Mouse (Mus musculus): ENCODE results near the gene Tnfrsf4. TPM values are rescaled to one million over a fixed set of nuclear protein-coding genes. Genes with fewer than 3 reads are reported as not detected.
A peak's percentile ranks its signal among the peaks of the same experiment; 100 is the strongest.

Gene Tnfrsf4
- under 1 TPM; 0.29 to 0.66 TPM for total RNA-seq (2021)
- long read RNA-seq, experiment 1: 0 reads
- long read RNA-seq, experiment 2: 0 reads

- DNase-seq (ENCODE audit: low spot score in 2 of 2): no peak
Measured at GRCm38 (mm10) chr4:156013637-156014036, at the start of gene Tnfrsf4. Gene Tnfrsf4 (plus strand): TSS chr4:156013843.

GRCm38 (mm10) chr4:155964396-155964795 lies 49.2 kb upstream of the Tnfrsf4 start:
- no peak for DNase-seq (ENCODE audit: low spot score in 2 of 2)

- no peak for DNase-seq (ENCODE audit: low spot score in 2 of 2)
Measured at GRCm38 (mm10) chr4:155969043-155969653, 44.5 kb upstream of the Tnfrsf4 start.

- DNase-seq (ENCODE audit: low spot score in 2 of 2): no peak
Measured at GRCm38 (mm10) chr4:155970286-155970685, 43.4 kb upstream of the Tnfrsf4 start.

GRCm38 (mm10) chr4:155972651-155973050 lies 41.0 kb upstream of the Tnfrsf4 start:
- no peak for DNase-seq (ENCODE audit: low spot score in 2 of 2)

- DNase-seq (ENCODE audit: low spot score in 2 of 2): no peak
Measured at GRCm38 (mm10) chr4:155973239-155973638, 40.4 kb upstream of the Tnfrsf4 start.

- no peak for DNase-seq (ENCODE audit: low spot score in 2 of 2)
Measured at GRCm38 (mm10) chr4:155981436-155982082, 32.1 kb upstream of the Tnfrsf4 start.

GRCm38 (mm10) chr4:155983788-155984187 lies 29.9 kb upstream of the Tnfrsf4 start:
- no peak for DNase-seq (ENCODE audit: low spot score in 2 of 2)

- no peak for DNase-seq (ENCODE audit: low spot score in 2 of 2)
Measured at GRCm38 (mm10) chr4:155991211-155991907, 22.3 kb upstream of the Tnfrsf4 start.

GRCm38 (mm10) chr4:155991908-155992230 lies 21.8 kb upstream of the Tnfrsf4 start:
- peak in 1 of 2 experiments; percentile 51 for DNase-seq (ENCODE audit: low spot score in 2 of 2)

GRCm38 (mm10) chr4:155992241-155992905 lies 21.3 kb upstream of the Tnfrsf4 start, which contains the start of the genes B3galt6 and Sdf4:
Gene B3galt6 (minus strand): TSS chr4:155992649.
Gene Sdf4 (plus strand): TSS chr4:155992872.
- DNase-seq (ENCODE audit: low spot score in 2 of 2): peak; percentile 82 to 84

- peak; percentile 95 to 97 for DNase-seq (ENCODE audit: low spot score in 2 of 2)
Measured at GRCm38 (mm10) chr4:155992906-155993547, 20.6 kb upstream of the Tnfrsf4 start.

GRCm38 (mm10) chr4:155993606-155994005 lies 20.0 kb upstream of the Tnfrsf4 start:
- no peak for DNase-seq (ENCODE audit: low spot score in 2 of 2)

- DNase-seq (ENCODE audit: low spot score in 2 of 2): no peak
Measured at GRCm38 (mm10) chr4:156004109-156004508, 9.5 kb upstream of the Tnfrsf4 start.

- no peak for DNase-seq (ENCODE audit: low spot score in 2 of 2)
Measured at GRCm38 (mm10) chr4:156008369-156008768, 5.3 kb upstream of the Tnfrsf4 start.

- DNase-seq (ENCODE audit: low spot score in 2 of 2): no peak
Measured at GRCm38 (mm10) chr4:156014436-156014835, 793 bp downstream of the Tnfrsf4 start.

- no peak for DNase-seq (ENCODE audit: low spot score in 2 of 2)
Measured at GRCm38 (mm10) chr4:156019771-156020170, 6.1 kb downstream of the Tnfrsf4 start.

- no peak for DNase-seq (ENCODE audit: low spot score in 2 of 2)
Measured at GRCm38 (mm10) chr4:156021381-156021780, 7.7 kb downstream of the Tnfrsf4 start.

- DNase-seq (ENCODE audit: low spot score in 2 of 2): no peak
Measured at GRCm38 (mm10) chr4:156021942-156022419, 8.3 kb downstream of the Tnfrsf4 start.

- DNase-seq (ENCODE audit: low spot score in 2 of 2): no peak
Measured at GRCm38 (mm10) chr4:156023520-156023919, 9.9 kb downstream of the Tnfrsf4 start.

GRCm38 (mm10) chr4:156024184-156024583 lies 10.5 kb downstream of the Tnfrsf4 start:
- no peak for DNase-seq (ENCODE audit: low spot score in 2 of 2)

Data from adrenal gland, adult 18-20 months (tissue).